Mouse (Mus musculus): Measurements from ENCODE around the gene Gpam. TPM values are rescaled to one million over a fixed set of nuclear protein-coding genes. Genes with fewer than 3 reads are reported as not detected.

The Gpam gene
- polyA plus RNA-seq, 1 experiment = 122 TPM

- Histone ChIP-seq H3K27ac (replicated peaks; ENCODE audit: low read depth, low read length) (peak overlapping the region; percentile 84), H3K4me1 (ENCODE audit: control insufficient read depth, insufficient read depth, insufficient read length, low read length) (peaks cover 2% of the 10 kb centered on the region; the same call in 1 of the 2 replicates), H3K4me3 (ENCODE audit: insufficient read depth, low read depth, low read length) (peak overlapping the region; percentile 68)
These were observed 27.6 kb downstream of the Gpam start for GRCm38 (mm10) chr19:55099184-55100160.

DNA sequence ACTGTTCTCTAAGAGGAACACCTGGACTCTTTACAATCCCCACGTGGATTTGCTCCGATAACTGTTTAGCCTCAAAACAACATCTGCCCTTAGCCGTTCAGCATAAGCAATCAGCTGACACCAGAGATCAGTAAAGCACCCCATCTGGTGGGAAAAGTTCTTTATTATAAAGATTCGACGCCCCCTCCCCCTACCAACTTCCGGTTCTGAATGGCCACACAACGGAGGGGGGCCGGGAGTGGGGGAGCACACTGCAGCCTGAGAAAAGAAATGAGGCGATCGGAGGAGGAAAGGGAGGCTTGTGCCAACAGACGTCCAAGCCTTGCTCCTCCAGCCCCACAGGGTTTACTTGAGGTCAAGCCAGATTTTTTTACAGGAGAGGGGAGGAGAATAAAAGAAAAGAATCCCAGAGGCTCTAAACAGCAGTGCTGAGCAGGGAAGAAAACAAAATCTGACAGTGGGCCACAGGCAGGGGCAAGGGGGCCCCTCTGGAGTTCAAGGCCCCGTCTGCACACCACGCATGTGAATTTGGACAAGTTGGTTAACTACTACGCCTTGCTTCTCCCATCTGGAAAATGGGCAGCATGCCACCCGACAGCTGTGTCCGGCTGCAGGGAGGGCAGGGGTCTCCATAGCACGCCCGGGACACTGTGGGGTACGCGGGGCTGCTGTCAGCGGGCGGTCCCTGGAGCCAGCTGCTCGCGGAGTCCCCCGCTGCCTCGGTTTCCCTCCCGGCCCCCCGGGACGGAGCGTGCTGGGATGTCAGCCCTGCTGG is 28.4 kb downstream of the Gpam start:
- Histone ChIP-seq H3K4me1 (ENCODE audit: control insufficient read depth, insufficient read depth, insufficient read length, low read length) (peaks cover 2% of the 10 kb centered on the region; the same call in 1 of the 2 replicates), H3K27ac (replicated peaks; ENCODE audit: low read depth, low read length) (peak overlapping the region; percentile 84), H3K4me3 (ENCODE audit: insufficient read depth, low read depth, low read length) (peak overlapping the region; percentile 68)

DNA sequence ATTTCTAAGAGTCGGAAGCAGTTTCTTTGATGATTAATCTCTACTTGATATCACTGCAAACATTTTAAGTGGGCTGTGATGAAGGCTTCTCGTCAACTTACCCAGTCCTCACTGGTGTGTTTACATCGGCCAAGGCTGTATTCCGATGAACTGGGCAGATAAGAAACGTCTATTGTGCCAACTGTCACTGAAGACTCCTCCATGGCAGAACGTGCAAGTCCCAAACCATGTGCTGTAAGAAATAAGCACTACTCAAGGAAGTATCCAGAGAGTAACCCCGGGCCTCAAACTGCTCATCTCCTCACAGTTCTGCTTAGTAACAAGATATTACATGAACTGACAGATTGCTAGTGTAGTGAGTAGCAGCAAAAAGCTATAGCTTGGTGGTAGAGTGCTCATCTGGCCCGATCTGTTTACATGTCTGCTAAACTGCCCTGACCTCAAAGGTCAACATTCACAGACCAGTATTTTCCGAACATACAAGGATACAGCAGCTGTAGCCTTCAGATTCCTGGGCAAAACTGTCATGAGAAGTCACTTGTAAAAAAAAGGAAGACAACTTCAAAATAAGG is 29.6 kb downstream of the Gpam start:
- peak overlapping the region; percentile 89 for H3K27ac ChIP-seq (replicated peaks; ENCODE audit: low read depth, low read length)
- H3K4me1 ChIP-seq (ENCODE audit: control insufficient read depth, insufficient read depth, insufficient read length, low read length) = peaks cover 2% of the 10 kb centered on the region; the same call in 1 of the 2 replicates
- H3K4me3 ChIP-seq (ENCODE audit: insufficient read depth, low read depth, low read length) = peak overlapping the region; percentile 31

GRCm38 (mm10) chr19:55096666-55097065 is 30.4 kb downstream of the Gpam start:
- Histone ChIP-seq H3K4me1 (ENCODE audit: control insufficient read depth, insufficient read depth, insufficient read length, low read length) (peaks cover 2% of the 10 kb centered on the region; the same call in 1 of the 2 replicates), H3K27ac (replicated peaks; ENCODE audit: low read depth, low read length) (peak overlapping the region; percentile 98), H3K4me3 (ENCODE audit: insufficient read depth, low read depth, low read length) (no peak overlapping the region)

DNA sequence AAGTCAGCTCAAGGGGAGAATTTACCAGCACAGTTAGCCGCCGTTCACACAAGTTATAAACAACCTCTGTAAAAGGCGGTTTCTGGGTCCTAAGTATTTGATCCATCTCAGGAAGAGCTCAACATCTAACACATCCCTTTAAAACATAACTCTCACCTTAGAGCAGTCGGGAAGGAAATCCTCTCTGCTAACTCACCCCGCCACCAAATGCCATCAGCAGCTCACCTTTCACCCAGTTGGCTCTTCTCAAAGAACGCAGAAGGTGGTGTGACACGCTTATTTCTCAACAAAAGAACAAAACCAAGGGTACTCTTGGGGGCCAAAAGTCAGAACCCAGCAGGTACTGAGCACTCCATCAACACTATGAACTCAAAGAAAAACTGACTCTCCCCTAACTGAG is 31.5 kb downstream of the Gpam start:
- Histone ChIP-seq H3K4me1 (ENCODE audit: control insufficient read depth, insufficient read depth, insufficient read length, low read length) (peaks cover 2% of the 10 kb centered on the region; the same call in 1 of the 2 replicates), H3K4me3 (ENCODE audit: insufficient read depth, low read depth, low read length) (peak overlapping the region; percentile 9), H3K27ac (replicated peaks; ENCODE audit: low read depth, low read length) (peak overlapping the region; percentile 98)

DNA sequence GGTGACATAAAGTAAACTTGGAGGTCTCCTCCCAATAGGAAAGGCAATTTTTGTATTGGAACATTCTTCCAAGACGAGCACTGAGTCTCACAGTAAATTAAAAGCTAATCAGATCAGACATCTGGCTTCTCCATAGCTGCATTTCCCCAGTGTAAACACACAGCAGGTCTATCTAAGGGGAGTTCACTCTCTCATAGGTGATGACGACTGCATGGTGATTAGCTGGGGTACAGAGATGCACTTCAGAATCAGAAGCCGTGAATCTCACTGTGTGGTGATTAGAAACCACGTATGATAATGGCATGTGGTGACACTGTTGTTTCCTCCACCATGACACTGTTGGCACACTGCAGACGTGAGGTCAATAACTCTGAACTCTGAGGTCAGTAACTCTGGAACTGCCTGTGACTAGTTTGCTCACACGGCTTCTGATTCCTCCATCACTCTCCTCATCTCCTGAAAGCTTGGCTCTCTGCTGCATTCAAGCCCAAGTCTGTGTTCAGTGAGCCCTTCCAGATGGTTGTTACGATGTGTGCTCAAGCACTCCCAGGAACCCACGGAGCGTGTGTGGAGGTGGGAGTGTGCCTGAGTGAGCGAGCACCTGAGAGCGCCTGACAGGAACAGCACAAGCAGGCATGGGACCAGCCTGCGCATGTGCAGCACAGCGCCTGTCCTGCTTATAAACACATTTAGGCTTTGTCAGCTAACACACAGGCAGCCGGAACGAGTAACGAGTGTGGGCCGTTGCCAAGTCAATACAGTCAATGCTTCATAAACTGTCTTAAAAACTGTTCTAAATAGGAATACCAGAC is 35.2 kb downstream of the Gpam start:
- H3K27ac ChIP-seq (replicated peaks; ENCODE audit: low read depth, low read length) = peak overlapping the region; percentile 40
- no peak overlapping the region for H3K4me3 ChIP-seq (ENCODE audit: insufficient read depth, low read depth, low read length)

GRCm38 (mm10) chr19:55090885-55091284 is 36.2 kb downstream of the Gpam start:
- no peak overlapping the region for H3K4me3 ChIP-seq (ENCODE audit: insufficient read depth, low read depth, low read length)
- H3K4me1 ChIP-seq (ENCODE audit: control insufficient read depth, insufficient read depth, insufficient read length, low read length) = peaks cover under 1% of the 10 kb centered on the region; the same call in 1 of the 2 replicates
- peak overlapping the region; percentile 8 for H3K27ac ChIP-seq (replicated peaks; ENCODE audit: low read depth, low read length)

More for the DNA sequence above, 35.2 kb downstream of the Gpam start:
- H3K4me1 ChIP-seq (ENCODE audit: control insufficient read depth, insufficient read depth, insufficient read length, low read length) = peaks cover 2% of the 10 kb centered on the region; the same call in 1 of the 2 replicates

GRCm38 (mm10) chr19:55090142-55090541 is 36.9 kb downstream of the Gpam start:
- Histone ChIP-seq H3K4me3 (ENCODE audit: insufficient read depth, low read depth, low read length) (no peak overlapping the region), H3K4me1 (ENCODE audit: control insufficient read depth, insufficient read depth, insufficient read length, low read length) (no peaks in the 10 kb centered on the region), H3K27ac (replicated peaks; ENCODE audit: low read depth, low read length) (peak overlapping the region; percentile 8)

GRCm38 (mm10) chr19:55087776-55088175 is 39.3 kb downstream of the Gpam start:
- Histone ChIP-seq H3K4me3 (ENCODE audit: insufficient read depth, low read depth, low read length) (no peak overlapping the region), H3K4me1 (ENCODE audit: control insufficient read depth, insufficient read depth, insufficient read length, low read length) (no peaks in the 10 kb centered on the region)

DNA sequence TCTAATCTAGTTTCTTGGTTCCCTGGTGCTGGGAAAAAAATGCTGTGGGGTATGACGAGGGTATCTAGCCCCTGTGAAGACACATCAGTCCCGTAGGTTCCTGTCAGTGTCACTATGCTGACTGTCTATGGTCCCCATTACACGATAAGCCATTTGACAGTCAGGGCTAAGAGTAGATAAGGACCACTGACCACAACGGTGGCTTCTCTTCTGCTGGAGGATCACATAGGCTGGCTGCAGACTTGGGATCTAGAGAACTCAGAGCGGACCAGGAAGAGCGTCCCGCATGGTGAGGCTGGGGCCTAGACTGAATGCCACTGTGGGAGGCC is 41.2 kb downstream of the Gpam start:
- H3K4me1 ChIP-seq (ENCODE audit: control insufficient read depth, insufficient read depth, insufficient read length, low read length) = no peaks in the 10 kb centered on the region
- no peak overlapping the region for H3K27ac ChIP-seq (replicated peaks; ENCODE audit: low read depth, low read length)
- H3K4me3 ChIP-seq (ENCODE audit: insufficient read depth, low read depth, low read length) = no peak overlapping the region

More at GRCm38 (mm10) chr19:55087776-55088175, 39.3 kb downstream of the Gpam start:
- H3K27ac ChIP-seq (replicated peaks; ENCODE audit: low read depth, low read length) = peak overlapping the region; percentile 12; the same call in 1 of the 2 replicates

DNA sequence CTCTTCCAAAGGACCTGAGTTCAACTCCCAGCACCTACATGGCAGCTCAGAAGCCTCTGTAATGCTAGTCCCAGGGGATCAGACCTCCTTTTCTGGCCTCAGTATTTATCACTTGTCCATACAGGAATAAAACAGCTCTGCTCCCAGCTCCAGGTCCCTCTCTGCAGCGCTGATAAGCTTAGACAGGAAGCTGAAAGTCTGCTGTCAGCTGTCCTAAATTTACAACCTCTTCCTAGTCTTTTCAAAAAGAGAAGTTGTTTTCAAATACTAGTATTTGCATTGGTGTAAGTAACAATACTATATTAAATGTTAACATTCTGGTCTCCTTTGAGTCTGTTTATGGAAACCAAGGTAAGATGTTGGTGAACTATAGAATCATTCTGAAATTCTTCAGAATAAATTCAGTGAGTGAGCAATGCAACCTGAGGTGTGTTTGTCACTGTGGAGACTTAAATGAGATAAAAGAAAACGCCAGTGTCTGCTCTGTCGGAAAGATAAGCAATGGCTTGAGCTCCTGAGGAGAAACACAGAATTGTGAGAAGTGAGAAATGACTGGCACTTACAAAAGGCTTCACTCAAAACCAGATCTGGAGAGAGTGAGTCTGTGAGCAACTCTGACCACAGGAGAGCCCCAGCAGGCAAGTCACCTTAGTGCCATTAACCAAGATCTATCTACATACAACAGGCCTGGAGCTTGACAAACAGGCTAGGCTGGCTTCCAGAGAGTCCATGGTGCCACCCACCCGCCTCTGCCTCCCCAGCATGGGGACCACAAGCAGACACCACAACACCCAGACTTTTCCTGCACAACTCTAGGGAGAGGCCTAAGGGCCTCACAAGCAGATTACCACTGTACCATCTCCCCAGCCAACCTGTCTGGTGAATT is 41.8 kb downstream of the Gpam start:
- no peak overlapping the region for H3K4me3 ChIP-seq (ENCODE audit: insufficient read depth, low read depth, low read length)
- H3K4me1 ChIP-seq (ENCODE audit: control insufficient read depth, insufficient read depth, insufficient read length, low read length) = no peaks in the 10 kb centered on the region
- H3K27ac ChIP-seq (replicated peaks; ENCODE audit: low read depth, low read length) = no peak overlapping the region; the same call in 1 of the 2 replicates

- H3K4me3 ChIP-seq (ENCODE audit: insufficient read depth, low read depth, low read length) = no peak overlapping the region
- no peak overlapping the region for H3K27ac ChIP-seq (replicated peaks; ENCODE audit: low read depth, low read length)
- H3K4me1 ChIP-seq (ENCODE audit: control insufficient read depth, insufficient read depth, insufficient read length, low read length) = no peaks in the 10 kb centered on the region
These were observed 50.2 kb downstream of the Gpam start for GRCm38 (mm10) chr19:55076822-55077221.

GRCm38 (mm10) chr19:55073004-55073403 is 54.0 kb downstream of the Gpam start:
- Histone ChIP-seq H3K4me3 (ENCODE audit: insufficient read depth, low read depth, low read length) (no peak overlapping the region), H3K27ac (replicated peaks; ENCODE audit: low read depth, low read length) (no peak overlapping the region), H3K4me1 (ENCODE audit: control insufficient read depth, insufficient read depth, insufficient read length, low read length) (no peaks in the 10 kb centered on the region)

Data from brown adipose tissue, adult 24 weeks (tissue).